Mouse (Mus musculus): ENCODE measurements at regions not wholly inside any gene's neighbourhood (a gene's known extent, or its start where the extent isn't known, plus 50 kb on each side); places are given as distances from the start of the nearest gene placed in this dataset.
"Not testable (repeated sequence)": the region's sequence is repeated elsewhere in the genome, so short reads cannot be mapped to it uniquely, and the experiment has no call there.

- no peak for DNase-seq (ENCODE audit: extremely low spot score, low spot score)
- WGBS: 80% methylated on average over 2 of the region's 2 CpGs
- H3K9me3 ChIP-seq: no peaks in the 10 kb centered on the region
- H3K4me3 ChIP-seq: no peak overlapping the region
- H3K36me3 ChIP-seq (replicated peaks): no peaks in the 10 kb centered on the region
- H3K27me3 ChIP-seq (ENCODE audit: poor library complexity, severe bottlenecking): no peaks in the 10 kb centered on the region
- H3K27ac ChIP-seq: no peak overlapping the region
- H3K4me1 ChIP-seq: 0 out of 2 replicates have a peak, but pooled peaks cover 4% of the 10 kb centered on the region
Observed at GRCm38 (mm10) chr1:98665584-98665983, 244.7 kb downstream of the Slco6d1 start.

- H3K36me3 ChIP-seq (replicated peaks); H3K4me1 ChIP-seq; H3K9me3 ChIP-seq; DNase-seq (ENCODE audit: extremely low spot score, low spot score); H3K4me3 ChIP-seq; H3K27me3 ChIP-seq (ENCODE audit: poor library complexity, severe bottlenecking); H3K27ac ChIP-seq: not testable (repeated sequence)
- 72% methylated on average over 2 of the region's 2 CpGs for WGBS
Observed at GRCm38 (mm10) chr1:98667426-98667825, 246.5 kb downstream of the Slco6d1 start.

GRCm38 (mm10) chr1:98667887-98668286, 247.0 kb downstream of the Slco6d1 start:
- H3K27me3 ChIP-seq (ENCODE audit: poor library complexity, severe bottlenecking): no peaks in the 10 kb centered on the region
- H3K9me3 ChIP-seq: no peaks in the 10 kb centered on the region
- 77% methylated on average over 1 of the region's 1 CpGs for WGBS
- H3K4me3 ChIP-seq: no peak overlapping the region
- H3K4me1 ChIP-seq: 0 out of 2 replicates have a peak, but pooled peaks cover 4% of the 10 kb centered on the region
- DNase-seq (ENCODE audit: extremely low spot score, low spot score): no peak
- no peaks in the 10 kb centered on the region for H3K36me3 ChIP-seq (replicated peaks)
- H3K27ac ChIP-seq: no peak overlapping the region

GRCm38 (mm10) chr1:98668595-98668994, 247.7 kb downstream of the Slco6d1 start:
- H3K4me1 ChIP-seq: 0 out of 2 replicates have a peak, but pooled peaks cover 4% of the 10 kb centered on the region
- no peak overlapping the region for H3K27ac ChIP-seq
- no peak for DNase-seq (ENCODE audit: extremely low spot score, low spot score)
- H3K9me3 ChIP-seq: no peaks in the 10 kb centered on the region
- H3K27me3 ChIP-seq (ENCODE audit: poor library complexity, severe bottlenecking): no peaks in the 10 kb centered on the region
- no peak overlapping the region for H3K4me3 ChIP-seq
- H3K36me3 ChIP-seq (replicated peaks): no peaks in the 10 kb centered on the region
- WGBS: 51% methylated on average over 2 of the region's 2 CpGs

- WGBS: 91% methylated on average over 3 of the region's 3 CpGs
- Histone ChIP-seq H3K9me3 (no peaks in the 10 kb centered on the region), H3K4me1 (no peaks in the 10 kb centered on the region), H3K27ac (no peak overlapping the region), H3K36me3 (replicated peaks) (no peaks in the 10 kb centered on the region), H3K27me3 (ENCODE audit: poor library complexity, severe bottlenecking) (no peaks in the 10 kb centered on the region), H3K4me3 (no peak overlapping the region)
- no peak for DNase-seq (ENCODE audit: extremely low spot score, low spot score)
Observed at GRCm38 (mm10) chr1:98678686-98679085, 257.8 kb downstream of the Slco6d1 start.

- DNase-seq (ENCODE audit: extremely low spot score, low spot score): no peak
- no peaks in the 10 kb centered on the region for H3K9me3 ChIP-seq
- H3K36me3 ChIP-seq (replicated peaks): no peaks in the 10 kb centered on the region
- H3K4me1 ChIP-seq: no peaks in the 10 kb centered on the region
- 90% methylated on average over 2 of the region's 2 CpGs for WGBS
- H3K27ac ChIP-seq: no peak overlapping the region
- H3K27me3 ChIP-seq (ENCODE audit: poor library complexity, severe bottlenecking): no peaks in the 10 kb centered on the region
- H3K4me3 ChIP-seq: no peak overlapping the region
Observed at GRCm38 (mm10) chr1:98713809-98714208, 292.9 kb downstream of the Slco6d1 start.

- no peaks in the 10 kb centered on the region for H3K9me3 ChIP-seq
- H3K27me3 ChIP-seq (ENCODE audit: poor library complexity, severe bottlenecking): no peaks in the 10 kb centered on the region
- no peak for DNase-seq (ENCODE audit: extremely low spot score, low spot score)
- no peak overlapping the region for H3K27ac ChIP-seq
- WGBS: 91% methylated on average over 1 of the region's 1 CpGs
- no peaks in the 10 kb centered on the region for H3K4me1 ChIP-seq
- no peaks in the 10 kb centered on the region for H3K36me3 ChIP-seq (replicated peaks)
- H3K4me3 ChIP-seq: no peak overlapping the region
Observed at GRCm38 (mm10) chr1:98714307-98714706, 293.4 kb downstream of the Slco6d1 start.

- no peaks in the 10 kb centered on the region for H3K36me3 ChIP-seq (replicated peaks)
- no peaks in the 10 kb centered on the region for H3K4me1 ChIP-seq
- DNase-seq (ENCODE audit: extremely low spot score, low spot score): no peak
- H3K27me3 ChIP-seq (ENCODE audit: poor library complexity, severe bottlenecking): no peaks in the 10 kb centered on the region
- no peaks in the 10 kb centered on the region for H3K9me3 ChIP-seq
- WGBS: 90% methylated on average over 1 of the region's 1 CpGs
- no peak overlapping the region for H3K4me3 ChIP-seq
- no peak overlapping the region for H3K27ac ChIP-seq
Observed at GRCm38 (mm10) chr1:98720595-98720994, 299.7 kb downstream of the Slco6d1 start.

GRCm38 (mm10) chr1:98727354-98728015, 306.6 kb downstream of the Slco6d1 start:
- Histone ChIP-seq H3K27ac (no peak overlapping the region), H3K4me3 (no peak overlapping the region), H3K27me3 (ENCODE audit: poor library complexity, severe bottlenecking) (no peaks in the 10 kb centered on the region), H3K4me1 (no peaks in the 10 kb centered on the region), H3K36me3 (replicated peaks) (no peaks in the 10 kb centered on the region), H3K9me3 (no peaks in the 10 kb centered on the region)
- no peak for DNase-seq (ENCODE audit: extremely low spot score, low spot score)
- WGBS: 89% methylated on average over 3 of the region's 3 CpGs

- no peaks in the 10 kb centered on the region for H3K4me1 ChIP-seq
- H3K27ac ChIP-seq: no peak overlapping the region
- H3K27me3 ChIP-seq (ENCODE audit: poor library complexity, severe bottlenecking): no peaks in the 10 kb centered on the region
- H3K9me3 ChIP-seq: no peaks in the 10 kb centered on the region
- WGBS: 4% methylated on average over 2 of the region's 2 CpGs
- no peaks in the 10 kb centered on the region for H3K36me3 ChIP-seq (replicated peaks)
- H3K4me3 ChIP-seq: no peak overlapping the region
- peak; percentile 17 for DNase-seq (ENCODE audit: extremely low spot score, low spot score)
Observed at GRCm38 (mm10) chr1:98748886-98749285, 328.0 kb downstream of the Slco6d1 start.

GRCm38 (mm10) chr1:98788528-98788927, 367.6 kb downstream of the Slco6d1 start:
- Histone ChIP-seq H3K27ac (no peak overlapping the region), H3K9me3 (no peaks in the 10 kb centered on the region), H3K4me3 (no peak overlapping the region), H3K36me3 (replicated peaks) (no peaks in the 10 kb centered on the region), H3K4me1 (no peaks in the 10 kb centered on the region), H3K27me3 (ENCODE audit: poor library complexity, severe bottlenecking) (no peaks in the 10 kb centered on the region)
- no peak for DNase-seq (ENCODE audit: extremely low spot score, low spot score)
- WGBS: 87% methylated on average over 2 of the region's 2 CpGs

GRCm38 (mm10) chr1:98793320-98793719, 372.4 kb downstream of the Slco6d1 start:
- Histone ChIP-seq H3K9me3 (no peaks in the 10 kb centered on the region), H3K4me3 (no peak overlapping the region), H3K27ac (no peak overlapping the region), H3K36me3 (replicated peaks) (no peaks in the 10 kb centered on the region), H3K4me1 (no peaks in the 10 kb centered on the region), H3K27me3 (ENCODE audit: poor library complexity, severe bottlenecking) (no peaks in the 10 kb centered on the region)
- no peak for DNase-seq (ENCODE audit: extremely low spot score, low spot score)
- 96% methylated on average over 3 of the region's 3 CpGs for WGBS

GRCm38 (mm10) chr1:98812543-98812942, 391.6 kb downstream of the Slco6d1 start:
- H3K27ac ChIP-seq: no peak overlapping the region
- H3K4me3 ChIP-seq: no peak overlapping the region
- no peaks in the 10 kb centered on the region for H3K4me1 ChIP-seq
- no peak for DNase-seq (ENCODE audit: extremely low spot score, low spot score)
- H3K9me3 ChIP-seq: no peaks in the 10 kb centered on the region
- no peaks in the 10 kb centered on the region for H3K36me3 ChIP-seq (replicated peaks)
- H3K27me3 ChIP-seq (ENCODE audit: poor library complexity, severe bottlenecking): no peaks in the 10 kb centered on the region

GRCm38 (mm10) chr1:98813990-98814389, 393.1 kb downstream of the Slco6d1 start:
- H3K27ac ChIP-seq: no peak overlapping the region
- H3K36me3 ChIP-seq (replicated peaks): no peaks in the 10 kb centered on the region
- no peaks in the 10 kb centered on the region for H3K4me1 ChIP-seq
- no peak for DNase-seq (ENCODE audit: extremely low spot score, low spot score)
- 91% methylated on average over 2 of the region's 2 CpGs for WGBS
- H3K27me3 ChIP-seq (ENCODE audit: poor library complexity, severe bottlenecking): no peaks in the 10 kb centered on the region
- no peaks in the 10 kb centered on the region for H3K9me3 ChIP-seq
- no peak overlapping the region for H3K4me3 ChIP-seq

All from forebrain, embryonic 10.5 days (tissue).